Mouse (Mus musculus): Measurements from ENCODE around the gene Lemd2.

DNA sequence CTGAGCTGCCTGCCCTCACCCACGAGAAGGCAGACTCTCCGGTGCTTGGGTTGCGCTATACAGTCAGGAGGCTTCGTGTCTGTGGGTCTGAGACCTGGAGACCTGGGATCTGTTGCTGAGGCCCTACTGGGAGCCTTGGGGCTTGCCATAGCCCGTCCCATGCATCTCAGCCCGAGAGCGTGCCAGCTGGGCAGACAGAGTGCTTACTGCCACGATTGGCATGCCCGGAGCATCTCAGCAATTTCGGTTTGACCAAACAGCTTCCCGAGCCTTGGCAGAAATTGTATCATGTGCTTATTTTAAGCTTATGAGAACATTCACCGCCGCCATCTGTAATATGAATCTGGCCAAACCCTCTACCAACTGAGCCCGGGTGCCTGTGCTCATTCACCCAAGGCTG, 50.0 kb downstream of the Lemd2 start:
- TF ChIP-seq POLR2A (IDR thresholded peaks at IDR 0.05; ENCODE audit: low read depth, low read length): no peak
- no peak for TF ChIP-seq CTCF (IDR thresholded peaks at IDR 0.05; ENCODE audit: extremely low read depth, insufficient read depth, insufficient read length, insufficient replicate concordance)
